Mouse (Mus musculus): ENCODE measurements around the gene Cckbr. TPM values are rescaled to one million over a fixed set of nuclear protein-coding genes. Genes with fewer than 3 reads are reported as not detected.
A peak's percentile ranks its signal among the peaks of the same experiment; 100 is the strongest.

Cckbr gene
- total RNA-seq (2021): not detected
- long read RNA-seq, experiment 1: 0 reads
- long read RNA-seq, experiment 2: 0 reads

GRCm38 (mm10) chr7:105425424-105426043, at the start of gene Cckbr:
Gene Cckbr (plus strand): TSS chr7:105425731.
- DNase-seq (ENCODE audit: low spot score in 2 of 2): no peak

GRCm38 (mm10) chr7:105380329-105380728, 45.2 kb upstream of the Cckbr start:
- DNase-seq (ENCODE audit: low spot score in 2 of 2): no peak

- DNase-seq (ENCODE audit: low spot score in 2 of 2): no peak
Measured at GRCm38 (mm10) chr7:105387696-105388095, 37.8 kb upstream of the Cckbr start.

- DNase-seq (ENCODE audit: low spot score in 2 of 2): no peak
Measured at GRCm38 (mm10) chr7:105390236-105390635, 35.3 kb upstream of the Cckbr start.

GRCm38 (mm10) chr7:105394606-105395005, 30.9 kb upstream of the Cckbr start:
- DNase-seq (ENCODE audit: low spot score in 2 of 2): no peak

GRCm38 (mm10) chr7:105395131-105395820, 30.3 kb upstream of the Cckbr start:
- no peak for DNase-seq (ENCODE audit: low spot score in 2 of 2)

GRCm38 (mm10) chr7:105396126-105396525, 29.4 kb upstream of the Cckbr start:
- DNase-seq (ENCODE audit: low spot score in 2 of 2): no peak

GRCm38 (mm10) chr7:105399058-105399934, 26.2 kb upstream of the Cckbr start:
- no peak for DNase-seq (ENCODE audit: low spot score in 2 of 2)

- peak; percentile 99 for DNase-seq (ENCODE audit: low spot score in 2 of 2)
Measured at GRCm38 (mm10) chr7:105399935-105400624, 25.5 kb upstream of the Cckbr start, which contains the start of gene Fam160a2. Gene Fam160a2 (minus strand): TSS chr7:105400054.

- no peak for DNase-seq (ENCODE audit: low spot score in 2 of 2)
Measured at GRCm38 (mm10) chr7:105404268-105404667, 21.3 kb upstream of the Cckbr start, which contains the start of gene Cnga4. Gene Cnga4 (plus strand): TSS chr7:105404568.

- no peak for DNase-seq (ENCODE audit: low spot score in 2 of 2)
Measured at GRCm38 (mm10) chr7:105406322-105406721, 19.2 kb upstream of the Cckbr start.

- peak; percentile 79 to 82 for DNase-seq (ENCODE audit: low spot score in 2 of 2)
Measured at GRCm38 (mm10) chr7:105411874-105412632, 13.5 kb upstream of the Cckbr start.

GRCm38 (mm10) chr7:105414385-105414784, 11.1 kb upstream of the Cckbr start:
- no peak for DNase-seq (ENCODE audit: low spot score in 2 of 2)

GRCm38 (mm10) chr7:105416529-105416928, 9.0 kb upstream of the Cckbr start:
- no peak for DNase-seq (ENCODE audit: low spot score in 2 of 2)

- DNase-seq (ENCODE audit: low spot score in 2 of 2): no peak
Measured at GRCm38 (mm10) chr7:105418106-105418505, 7.4 kb upstream of the Cckbr start.

GRCm38 (mm10) chr7:105420903-105421302, 4.6 kb upstream of the Cckbr start:
- DNase-seq (ENCODE audit: low spot score in 2 of 2): no peak

- no peak for DNase-seq (ENCODE audit: low spot score in 2 of 2)
Measured at GRCm38 (mm10) chr7:105424368-105424767, 1.2 kb upstream of the Cckbr start.

- DNase-seq (ENCODE audit: low spot score in 2 of 2): no peak
Measured at GRCm38 (mm10) chr7:105426051-105426450, 520 bp downstream of the Cckbr start.

GRCm38 (mm10) chr7:105432058-105432457, 6.5 kb downstream of the Cckbr start:
- DNase-seq (ENCODE audit: low spot score in 2 of 2): no peak

GRCm38 (mm10) chr7:105433859-105434258, 8.3 kb downstream of the Cckbr start:
- no peak for DNase-seq (ENCODE audit: low spot score in 2 of 2)
